Mouse (Mus musculus) liver, adult 2 months (tissue): ENCODE results near the gene Dydc1.

ENCODE experiments used
- CTCF ChIP-seq: fragments of 200-500 bp; IDR thresholded peaks from 2 replicates; pipeline ENCODE4 v1.5.1; 2011; ENCODE audit warnings: low read depth, low read length, control low read depth
- POLR2A ChIP-seq: fragments of 200-500 bp; IDR thresholded peaks from 2 replicates; pipeline ENCODE4 v1.6.1; 2011; ENCODE audit warnings: low read length, control low read depth; ENCODE audit not compliant: insufficient read depth; ENCODE audit errors: extremely low read depth

DNA sequence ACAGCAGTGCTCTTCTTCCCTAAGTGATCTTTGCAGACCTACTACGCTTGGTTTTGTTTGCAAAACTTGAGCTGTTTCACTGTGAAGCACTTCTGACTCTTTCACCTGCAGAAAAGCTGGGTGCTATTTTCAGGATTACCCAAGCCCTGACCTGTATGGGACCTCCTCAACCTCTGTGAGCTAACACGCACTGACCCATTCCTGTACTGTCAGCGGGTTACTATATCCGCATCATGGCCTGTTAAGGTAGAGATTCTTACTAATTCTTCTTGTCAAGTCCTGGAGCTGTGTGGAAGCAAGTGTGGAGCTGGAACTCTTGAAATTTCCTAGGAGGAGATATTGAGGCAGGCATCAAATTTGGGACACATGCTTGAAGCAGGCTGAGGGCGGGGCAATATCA lies 52.0 kb downstream of the Dydc1 start:
- no peak for TF ChIP-seq CTCF
- no peak for TF ChIP-seq POLR2A
